Mouse (Mus musculus) lung, adult 2 months (tissue): ENCODE data around the gene Surf1.

Experiments used
- CTCF ChIP-seq: fragments of 200-500 bp; IDR thresholded peaks from 2 replicates; pipeline ENCODE4 v1.5.1; 2011; ENCODE audit warnings: mild to moderate bottlenecking, low read length, control low read depth; ENCODE audit not compliant: insufficient read depth
- POLR2A ChIP-seq: fragments of 200-500 bp; IDR thresholded peaks from 2 replicates; pipeline ENCODE4 v1.6.1; 2011; ENCODE audit warnings: low read depth, mild to moderate bottlenecking, control low read depth, low read length, borderline replicate concordance; ENCODE audit errors: extremely low read depth

DNA sequence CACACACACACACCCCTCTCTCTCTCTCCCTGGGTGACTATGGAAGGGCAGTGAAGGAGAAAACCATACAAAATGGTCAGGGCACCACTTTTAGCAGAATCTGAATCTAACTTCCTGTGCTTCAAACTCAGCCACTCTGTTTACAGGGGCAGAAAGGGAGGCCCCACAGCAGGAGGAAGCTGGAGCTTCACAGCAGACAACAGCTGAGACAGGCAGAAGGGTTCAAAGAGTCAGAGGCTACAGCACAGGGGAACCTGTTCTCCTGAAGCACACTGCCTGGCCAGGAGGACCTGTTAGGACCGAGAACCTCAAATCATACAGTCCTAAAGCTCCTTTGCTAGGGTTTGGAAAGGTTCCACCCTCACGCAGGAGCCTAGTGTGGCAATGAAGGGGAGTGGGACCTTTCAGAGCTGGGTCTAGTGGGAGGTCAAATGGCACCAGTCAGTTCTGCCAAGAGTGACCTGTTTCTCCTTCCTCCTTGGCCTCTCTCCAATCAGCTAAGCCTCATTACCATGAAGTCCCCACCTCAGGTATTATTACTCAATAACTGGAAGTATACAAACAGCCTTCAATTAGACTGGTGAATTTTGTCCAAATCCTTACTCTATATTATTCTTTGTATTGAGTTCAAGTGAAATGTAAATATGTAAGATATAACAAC, 38.5 kb upstream of the Surf1 start:
- TF ChIP-seq CTCF, result no peak
- TF ChIP-seq POLR2A, result no peak
